Mouse (Mus musculus) heart, postnatal 14 days (tissue): ENCODE results near the gene Gm11111. TPM values are rescaled to one million over a fixed set of nuclear protein-coding genes. Genes with fewer than 3 reads are reported as not detected.
"Not testable (repeated sequence)": the region's sequence is repeated elsewhere in the genome, so short reads cannot be mapped to it uniquely, and the experiment has no call there.

ENCODE experiments used
- DNase-seq, 2 experiments: peaks; one replicate each; pipeline ENCODE4 v3.0.0; 2021 to 2022
- intact Hi-C: fragments of 180-260 bp; cut with DNase I; formaldehyde crosslinking; loops from one replicate; pipeline ENCODE4 v1.15.1; 2025
- long read RNA-seq, 2 experiments: library from polyadenylated mRNA; stranded (forward); transcript quantifications; one replicate each; pipeline ENCODE4 v2.0.0; 2021
- total RNA-seq, 2 experiments: library from RNA; stranded (reverse); gene quantifications; 2 replicates each; pipeline ENCODE4 v1.2.3; 2021

Gm11111 gene
- not detected for total RNA-seq
- long read RNA-seq, experiment 1, result 0 reads
- long read RNA-seq, experiment 2, result 0 reads

DNA sequence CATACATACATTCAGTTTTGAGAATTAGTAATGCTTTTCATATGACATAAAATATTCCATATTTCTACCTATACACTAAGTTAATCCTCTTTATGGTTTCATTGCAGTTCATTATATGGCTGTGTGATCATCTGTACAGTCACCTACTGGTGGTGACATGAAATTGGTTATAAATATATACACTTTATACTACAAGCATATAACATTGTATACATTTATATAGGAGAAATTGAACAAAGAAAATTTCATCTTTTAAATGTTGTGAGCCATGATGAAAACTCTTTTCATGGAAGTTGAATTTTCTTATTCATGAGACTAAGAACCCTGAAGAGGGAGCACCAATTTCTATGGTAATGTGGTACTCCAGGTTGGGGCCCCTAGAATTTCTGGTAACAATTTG lies at the start of gene Gm11111:
Gene Gm11111, plus strand, starts transcription at position 301 of the 400 bp plus-strand sequence.
- no peak for DNase-seq
- intact Hi-C loops, result no loop called here

GRCm38 (mm10) chr5:98516214-98516613 lies 36.3 kb upstream of the Gm11111 start:
- intact Hi-C loops, result no loop called here

GRCm38 (mm10) chr5:98520118-98520517 lies 32.4 kb upstream of the Gm11111 start:
- DNase-seq, result no peak
- intact Hi-C loops, result no loop called here

More at GRCm38 (mm10) chr5:98516214-98516613, 36.3 kb upstream of the Gm11111 start:
- DNase-seq, result no peak

GRCm38 (mm10) chr5:98522270-98522977 lies 30.1 kb upstream of the Gm11111 start:
- no peak for DNase-seq
- intact Hi-C loops, result no loop called here

DNA sequence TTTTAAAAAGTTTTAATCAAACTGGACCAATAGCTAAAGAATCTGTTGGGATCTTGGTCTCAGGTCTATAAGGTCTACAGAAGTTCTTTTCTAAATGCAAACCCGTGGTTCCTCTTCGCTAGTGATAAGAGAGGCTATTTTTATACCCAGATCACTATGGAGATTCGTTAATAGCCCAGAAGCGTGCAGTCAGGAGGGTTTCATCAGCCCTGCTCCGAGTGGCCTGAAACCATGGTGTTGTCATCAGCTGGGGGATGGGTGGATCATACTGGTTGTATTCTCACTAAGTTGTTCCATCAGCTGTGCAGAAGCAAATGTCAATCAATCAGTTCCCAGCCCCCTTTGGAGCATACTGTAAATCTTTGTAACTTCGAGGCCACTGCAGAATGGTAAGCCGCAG lies 29.4 kb upstream of the Gm11111 start:
- intact Hi-C loops, result no loop called here
- no peak for DNase-seq

- DNase-seq, result no peak
- intact Hi-C loops, result no loop called here
Measured at GRCm38 (mm10) chr5:98523783-98524182, 28.7 kb upstream of the Gm11111 start.

DNA sequence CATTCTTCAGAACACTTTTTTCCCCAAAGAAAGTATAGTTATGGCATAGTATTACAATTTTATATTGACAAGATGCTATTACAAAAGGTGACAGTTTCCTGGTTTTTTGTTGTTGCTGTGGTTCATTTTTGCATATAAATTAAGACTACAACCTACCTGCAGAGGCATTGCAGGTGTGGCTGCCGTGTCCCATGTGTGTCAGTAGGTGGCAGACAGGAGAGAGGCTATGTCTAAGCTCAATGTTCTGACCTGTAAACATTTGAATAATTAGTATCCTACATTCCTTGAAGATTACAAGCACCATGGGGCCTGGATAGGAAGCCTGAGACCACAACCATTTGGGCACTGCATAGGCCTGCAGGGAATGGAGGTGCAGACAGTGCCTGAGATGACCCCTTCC lies 11.2 kb upstream of the Gm11111 start:
- intact Hi-C loops, result no loop called here
- DNase-seq, result no peak

DNA sequence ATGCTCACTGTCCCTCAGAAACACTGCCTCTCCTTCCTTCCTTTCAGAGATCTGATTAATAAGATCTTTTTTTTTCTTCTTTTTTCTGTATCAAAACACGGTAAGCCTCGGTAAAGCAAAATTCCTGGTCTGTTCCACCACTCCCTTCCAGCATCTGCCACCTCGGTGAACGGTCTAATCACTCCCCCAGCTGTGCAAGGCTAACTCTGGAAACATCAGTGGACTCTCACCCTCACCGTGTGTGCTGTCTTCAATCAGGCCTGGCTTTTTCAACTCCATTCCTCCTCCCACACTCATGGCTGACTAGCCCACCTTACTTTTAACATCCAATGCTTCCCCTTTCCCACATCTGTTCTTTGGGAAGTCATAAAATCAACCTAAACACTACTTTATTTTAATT lies 2.2 kb upstream of the Gm11111 start:
- no peak for DNase-seq
- intact Hi-C loops, result no loop called here

DNA sequence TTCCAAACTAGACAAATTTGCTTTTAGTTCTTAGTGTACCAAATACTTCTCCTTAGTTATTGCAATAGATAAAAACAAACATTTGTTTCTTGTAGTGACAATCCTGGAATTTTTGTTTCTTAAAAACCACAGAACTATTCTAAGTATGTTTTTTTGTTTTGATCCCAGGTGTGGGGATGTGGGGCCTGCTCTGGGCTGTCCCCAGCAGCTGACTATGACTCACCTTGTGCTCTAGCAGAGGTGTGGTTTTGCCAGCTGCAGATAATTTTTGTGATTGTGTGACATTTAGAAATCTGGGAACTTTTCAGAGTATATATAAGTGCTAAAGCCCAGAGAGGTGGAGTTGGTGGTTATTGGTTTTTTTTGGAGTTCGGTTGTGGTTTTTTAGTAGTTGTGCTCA lies 1.6 kb upstream of the Gm11111 start:
- intact Hi-C loops, result no loop called here
- DNase-seq, result no peak

- intact Hi-C loops, result no loop called here
- no peak for DNase-seq
Measured at GRCm38 (mm10) chr5:98552811-98553601, 511 bp downstream of the Gm11111 start.

GRCm38 (mm10) chr5:98561301-98561700 lies 8.8 kb downstream of the Gm11111 start:
- DNase-seq, result no peak
- intact Hi-C loops, result no loop called here

DNA sequence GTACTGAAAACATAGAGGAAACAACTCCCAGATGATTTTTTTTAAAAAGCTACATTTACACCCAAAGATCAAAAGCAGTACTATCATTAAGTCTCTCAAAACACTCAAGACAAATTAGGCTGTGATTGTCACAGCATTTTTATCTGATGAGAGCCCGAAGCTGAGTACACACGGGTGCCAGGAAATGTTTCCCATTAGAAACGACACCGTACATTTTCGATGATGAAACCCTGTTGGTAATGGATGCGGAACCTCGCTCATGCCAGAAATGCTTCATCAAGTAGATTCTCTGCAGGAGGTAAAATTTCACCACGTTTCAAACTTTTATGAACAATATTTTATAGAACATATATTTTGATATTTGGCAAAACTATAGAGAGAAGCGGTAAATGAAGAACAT lies 10.3 kb downstream of the Gm11111 start:
- no peak for DNase-seq
- intact Hi-C loops, result no loop called here

GRCm38 (mm10) chr5:98563801-98564200 lies 11.3 kb downstream of the Gm11111 start:
- intact Hi-C loops, result no loop called here
- DNase-seq, result no peak

- no peak for DNase-seq
- intact Hi-C loops, result no loop called here
Measured at GRCm38 (mm10) chr5:98566461-98567193, 14.1 kb downstream of the Gm11111 start.

DNA sequence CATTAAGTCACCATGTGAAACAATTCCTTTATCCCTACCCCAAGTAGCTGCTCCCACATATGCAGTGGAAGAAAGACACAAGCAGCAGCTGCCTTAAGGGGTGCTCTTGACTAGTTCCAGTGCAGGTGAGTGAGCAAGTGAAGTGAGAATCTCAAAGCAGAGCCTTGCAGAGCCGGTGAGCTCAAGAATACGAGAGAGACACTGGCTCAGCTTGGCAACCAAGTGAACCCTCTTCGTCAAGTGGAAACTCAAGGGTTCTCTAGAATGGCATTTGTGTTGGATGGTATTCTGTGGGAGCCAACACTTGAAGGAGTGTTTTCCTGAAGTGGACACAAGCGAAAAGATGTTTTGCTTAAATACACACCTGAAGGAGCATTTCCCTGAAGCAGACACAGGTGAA lies 16.0 kb downstream of the Gm11111 start:
- intact Hi-C loops, result no loop called here
- DNase-seq, result no peak

GRCm38 (mm10) chr5:98569029-98569513 lies 16.6 kb downstream of the Gm11111 start:
- DNase-seq, result no peak
- intact Hi-C loops, result no loop called here

DNA sequence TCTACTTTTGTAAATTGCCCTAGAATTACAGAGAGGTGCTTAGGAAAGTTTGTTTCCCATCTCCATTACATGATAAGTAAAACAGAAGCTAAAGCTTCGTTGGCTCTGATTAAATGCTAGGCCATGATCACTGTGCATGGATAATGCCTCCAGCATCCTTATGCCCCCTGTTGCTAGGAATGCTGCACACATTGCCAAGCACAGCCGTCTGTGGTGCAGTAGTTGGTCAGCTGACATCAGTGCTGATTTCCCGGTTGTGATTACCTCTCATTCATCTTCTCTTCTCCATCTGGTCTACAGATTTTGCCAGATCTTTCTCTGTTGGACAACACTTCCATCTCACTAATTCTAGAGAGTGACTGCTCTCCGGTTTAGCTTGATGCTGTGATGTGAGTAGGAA lies 19.9 kb downstream of the Gm11111 start:
- no peak for DNase-seq

DNA sequence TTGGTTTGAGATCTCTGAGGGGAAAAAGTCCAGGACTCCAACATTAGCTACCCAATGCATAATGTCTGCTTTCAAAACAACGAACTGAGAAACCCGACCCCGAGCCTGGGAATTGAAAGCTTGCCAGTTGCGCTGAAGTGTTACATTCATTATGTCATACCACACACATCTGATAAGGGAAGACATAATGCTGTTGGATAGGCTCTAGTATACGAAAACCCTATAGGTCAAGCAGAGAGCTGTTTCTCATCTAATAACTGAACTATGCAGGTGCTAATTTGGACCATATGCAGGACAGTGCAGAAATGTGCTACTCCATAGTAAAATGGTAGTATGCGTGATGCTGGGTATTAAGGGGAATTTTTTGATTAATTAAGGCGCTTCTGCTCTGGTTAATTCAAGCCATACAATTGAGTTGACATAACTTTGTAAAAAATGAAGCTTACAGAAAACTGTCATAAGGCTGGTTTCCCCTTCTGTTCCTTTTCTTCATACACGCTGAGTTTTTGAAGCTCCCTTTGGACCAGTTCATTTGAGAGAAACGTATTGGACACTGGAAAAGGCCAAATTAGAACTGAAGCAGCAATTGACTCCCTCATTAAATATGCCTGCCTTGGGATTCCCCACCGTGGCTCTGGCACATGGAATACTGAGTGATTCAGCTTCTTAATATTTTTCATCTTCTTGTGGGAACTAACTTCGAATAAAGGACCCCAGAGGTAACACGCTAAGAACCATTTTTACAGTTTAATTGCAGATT lies 22.4 kb downstream of the Gm11111 start:
- DNase-seq, result no peak
- intact Hi-C loops, result no loop called here

More for the DNA sequence above, 19.9 kb downstream of the Gm11111 start:
- intact Hi-C loops, result no loop called here

DNA sequence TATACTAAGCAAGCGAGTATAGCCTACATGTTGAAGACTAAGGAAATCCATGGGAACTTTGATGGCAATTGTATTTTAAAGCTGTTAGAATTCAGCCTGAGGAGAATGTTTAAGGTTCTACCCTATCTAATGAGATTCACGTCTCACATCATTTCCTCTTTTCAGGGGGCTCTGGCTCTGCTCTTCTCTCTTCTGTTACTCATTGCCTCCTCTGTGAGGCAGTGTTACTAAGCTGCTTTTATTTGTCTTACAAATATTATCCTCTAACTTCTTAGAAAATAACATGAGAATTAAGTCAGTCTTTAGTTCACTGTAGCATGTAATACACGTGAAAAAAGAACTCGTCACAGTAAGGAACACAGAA lies 23.0 kb downstream of the Gm11111 start:
- intact Hi-C loops, result no loop called here
- no peak for DNase-seq

DNA sequence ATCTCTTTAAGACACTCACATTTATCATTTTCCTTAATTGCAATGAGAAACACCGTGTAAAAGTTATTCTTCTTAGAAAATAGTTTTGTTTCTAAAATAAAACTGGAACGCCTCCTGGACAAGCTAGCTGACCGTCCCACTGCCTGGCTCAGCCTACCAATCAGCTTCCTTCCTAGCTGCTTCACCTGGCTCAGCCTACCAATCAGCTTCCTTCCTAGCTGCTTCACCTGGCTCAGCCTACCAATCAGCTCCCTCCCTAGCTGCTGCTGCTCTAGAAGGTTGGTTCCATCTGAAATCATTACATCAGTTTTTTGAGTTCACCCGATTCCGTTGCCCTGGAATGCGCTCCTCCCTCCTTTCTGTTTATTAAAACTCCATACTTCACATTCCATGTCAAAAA lies 24.0 kb downstream of the Gm11111 start:
- DNase-seq, intact Hi-C loops: not testable (repeated sequence)
